Mouse (Mus musculus) kidney, embryonic 14.5 days (tissue): ENCODE measurements around the gene Olfr1277. TPM values are rescaled to one million over a fixed set of nuclear protein-coding genes. Genes with fewer than 3 reads are reported as not detected.

Experiments
- ATAC-seq: fragments of 200-750 bp; cut with Nextera tagmentation; 2 replicates; pipeline ENCODE4 v1.8.0; 2017; ENCODE audit warnings: moderate number of reproducible peaks, mild to moderate bottlenecking, moderate TSS enrichment, moderate library complexity; ENCODE audit not compliant: low FRiP score, low TSS enrichment
- H3K27ac ChIP-seq: fragments of 300-500 bp; sonication (generic); 2 replicates; pipeline ENCODE4 v1.5.1; 2014; ENCODE audit warnings: low read depth, mild to moderate bottlenecking, low read length, moderate library complexity, mixed read lengths
- H3K27me3 ChIP-seq: fragments of 300-500 bp; sonication (generic); 2 replicates; pipeline ENCODE4 v1.6.1; 2014; ENCODE audit warnings: mild to moderate bottlenecking, low read length; ENCODE audit not compliant: control insufficient read depth, insufficient read depth
- H3K36me3 ChIP-seq: fragments of 300-500 bp; sonication (generic); 2 replicates; pipeline ENCODE4 v1.6.1; 2014; ENCODE audit warnings: low read length, mixed read lengths; ENCODE audit not compliant: control insufficient read depth, insufficient read depth
- H3K4me1 ChIP-seq: fragments of 300-500 bp; sonication (generic); 2 replicates; pipeline ENCODE4 v1.6.1; 2014; ENCODE audit warnings: low read length, mixed read lengths; ENCODE audit not compliant: control insufficient read depth, insufficient read depth
- H3K4me2 ChIP-seq: fragments of 300-500 bp; sonication (generic); replicated peaks from 2 replicates; pipeline ENCODE4 v1.6.1; 2014; ENCODE audit warnings: low read depth, mild to moderate bottlenecking, low read length
- H3K4me3 ChIP-seq: fragments of 300-500 bp; sonication (generic); 2 replicates; pipeline ENCODE4 v1.5.1; 2014; ENCODE audit warnings: mild to moderate bottlenecking, low read length
- H3K9ac ChIP-seq: fragments of 300-500 bp; sonication (generic); 2 replicates; pipeline ENCODE4 v1.6.1; 2014; ENCODE audit warnings: low read depth, mild to moderate bottlenecking, low read length, moderate library complexity
- H3K9me3 ChIP-seq: fragments of 300-500 bp; sonication (generic); 2 replicates; pipeline ENCODE4 v1.6.1; 2016; ENCODE audit warnings: low read length; ENCODE audit not compliant: control insufficient read depth
- WGBS: fragments of 180-500 bp; shearing (Covaris S2); extraction: QIAGEN DNeasy Blood & Tissue Kit; methylation state at CpG from one replicate; pipeline ENCODE4 v1.1.7; 2014; 5-methylcytosine and 5-hydroxymethylcytosine counted together
- polyA plus RNA-seq: library from polyadenylated mRNA; unstranded; fragments of >200 nt; fragmentation: Nextera tagmentation; extraction: Ambion mirVana; gene quantifications from 2 replicates; pipeline ENCODE4 v1.2.1, GENCODE M21; 2014

Olfr1277 gene
- polyA plus RNA-seq: not detected in 2 replicates

DNA sequence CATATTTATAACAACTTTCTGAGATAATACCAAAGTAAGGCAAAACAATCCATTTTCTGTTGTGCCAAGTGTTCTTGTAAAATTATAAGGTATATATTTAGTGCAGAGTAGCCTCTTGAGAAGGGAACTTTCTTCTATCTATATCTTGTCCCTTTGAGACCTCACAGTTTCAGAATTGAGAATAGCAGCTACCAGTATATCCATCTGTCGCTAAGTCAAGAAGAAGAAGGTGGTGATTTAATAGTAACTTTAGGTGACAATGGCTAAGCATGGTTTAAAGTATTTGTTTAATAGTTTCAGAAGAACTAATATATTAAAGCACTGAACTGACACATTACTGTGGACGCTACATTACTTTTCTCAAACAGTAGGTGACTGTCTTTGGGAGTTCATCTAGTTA, at the start of gene Olfr1277:
Gene Olfr1277, minus strand, starts transcription at position 101 of the 400 bp plus-strand sequence.
- Histone ChIP-seq H3K9me3 (no peaks in the 10 kb centered on the region), H3K27ac (no peak within 1 kb of the TSS), H3K4me2 (no peak within 1 kb of the TSS), H3K36me3 (no peaks in the 10 kb centered on the region), H3K9ac (no peak within 1 kb of the TSS), H3K4me3 (no peak within 1 kb of the TSS), H3K4me1 (no peaks in the 10 kb centered on the region), H3K27me3 (no peaks in the 10 kb centered on the region)
- no peak for ATAC-seq
- WGBS: 72% methylated on average over 2 of the region's 2 CpGs

GRCm38 (mm10) chr2:111313717-111314116, 39.8 kb upstream of the Olfr1277 start, which contains the start of gene Olfr1280:
Gene Olfr1280, plus strand, starts transcription at chr2:111314017.
- H3K27me3 ChIP-seq: no peaks in the 10 kb centered on the region
- H3K27ac ChIP-seq: no peak within 1 kb of the TSS
- H3K36me3 ChIP-seq: no peaks in the 10 kb centered on the region
- ATAC-seq: no peak
- H3K4me3 ChIP-seq: no peak within 1 kb of the TSS
- H3K9me3 ChIP-seq: no peaks in the 10 kb centered on the region
- H3K9ac ChIP-seq: no peak within 1 kb of the TSS
- H3K4me2 ChIP-seq: no peak within 1 kb of the TSS
- no peaks in the 10 kb centered on the region for H3K4me1 ChIP-seq

GRCm38 (mm10) chr2:111300374-111300773, 26.5 kb upstream of the Olfr1277 start, which contains the start of gene Olfr1279:
Gene Olfr1279, plus strand, starts transcription at chr2:111300635.
- Histone ChIP-seq H3K4me2 (no peak within 1 kb of the TSS), H3K4me3 (no peak within 1 kb of the TSS), H3K27me3 (no peaks in the 10 kb centered on the region), H3K27ac (no peak within 1 kb of the TSS), H3K9me3 (no peaks in the 10 kb centered on the region), H3K9ac (no peak within 1 kb of the TSS), H3K4me1 (no peaks in the 10 kb centered on the region), H3K36me3 (no peaks in the 10 kb centered on the region)
- ATAC-seq: no peak

GRCm38 (mm10) chr2:111298541-111298940, 24.6 kb upstream of the Olfr1277 start:
- Histone ChIP-seq H3K9me3 (no peaks in the 10 kb centered on the region), H3K4me1 (no peaks in the 10 kb centered on the region), H3K4me3 (no peak overlapping the region), H3K27ac (no peak overlapping the region), H3K27me3 (no peaks in the 10 kb centered on the region), H3K36me3 (no peaks in the 10 kb centered on the region), H3K4me2 (no peak overlapping the region), H3K9ac (no peak overlapping the region)
- no peak for ATAC-seq

- Histone ChIP-seq H3K27ac (no peak within 1 kb of the TSS), H3K9me3 (no peaks in the 10 kb centered on the region), H3K9ac (no peak within 1 kb of the TSS), H3K4me2 (no peak within 1 kb of the TSS), H3K4me1 (no peaks in the 10 kb centered on the region), H3K27me3 (no peaks in the 10 kb centered on the region), H3K4me3 (no peak within 1 kb of the TSS), H3K36me3 (no peaks in the 10 kb centered on the region)
- no peak for ATAC-seq
These were observed 15.9 kb upstream of the Olfr1277 start, which contains the start of gene Olfr1278 for GRCm38 (mm10) chr2:111289836-111290235. Gene Olfr1278, plus strand, starts transcription at chr2:111290136.

GRCm38 (mm10) chr2:111254216-111254615, 19.7 kb downstream of the Olfr1277 start, which contains the start of gene Olfr1276:
Gene Olfr1276, plus strand, starts transcription at chr2:111254516.
- ATAC-seq: no peak

DNA sequence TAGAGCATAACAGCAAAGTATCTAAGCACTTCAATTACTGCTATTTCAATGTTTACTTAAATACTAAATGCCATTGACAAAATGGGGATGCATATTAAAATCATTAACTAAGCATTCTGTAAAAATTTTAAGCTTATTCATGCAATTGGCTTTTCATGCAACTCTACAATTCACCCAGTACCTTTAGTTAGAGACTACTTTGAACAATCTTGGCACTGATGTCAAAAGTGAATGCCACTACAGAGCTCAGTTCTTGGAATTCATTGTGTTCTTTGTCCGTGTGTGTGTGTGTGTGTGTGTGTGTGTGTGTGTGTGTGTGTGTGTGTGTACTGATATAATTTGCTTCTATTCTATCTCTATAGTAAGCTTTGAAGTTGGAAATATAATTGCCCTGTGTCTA, 38.7 kb downstream of the Olfr1277 start, which contains the start of gene Olfr1275:
Gene Olfr1275, minus strand, starts transcription at position 101 of the 400 bp plus-strand sequence.
- no peaks in the 10 kb centered on the region for H3K27me3 ChIP-seq
- H3K9me3 ChIP-seq: no peaks in the 10 kb centered on the region
- no peak within 1 kb of the TSS for H3K4me3 ChIP-seq
- no peaks in the 10 kb centered on the region for H3K4me1 ChIP-seq
- H3K9ac ChIP-seq: no peak within 1 kb of the TSS
- WGBS: 88% methylated on average over 1 of the region's 1 CpGs
- H3K4me2 ChIP-seq: no peak within 1 kb of the TSS
- H3K27ac ChIP-seq: no peak within 1 kb of the TSS
- no peaks in the 10 kb centered on the region for H3K36me3 ChIP-seq
- no peak for ATAC-seq

More at GRCm38 (mm10) chr2:111254216-111254615, 19.7 kb downstream of the Olfr1277 start, which contains the start of gene Olfr1276:
- no peak within 1 kb of the TSS for H3K27ac ChIP-seq
- H3K27me3 ChIP-seq: no peaks in the 10 kb centered on the region
- H3K36me3 ChIP-seq: no peaks in the 10 kb centered on the region
- no peak within 1 kb of the TSS for H3K4me3 ChIP-seq
- no peak within 1 kb of the TSS for H3K9ac ChIP-seq
- H3K4me1 ChIP-seq: no peaks in the 10 kb centered on the region
- H3K9me3 ChIP-seq: no peaks in the 10 kb centered on the region
- no peak within 1 kb of the TSS for H3K4me2 ChIP-seq

DNA sequence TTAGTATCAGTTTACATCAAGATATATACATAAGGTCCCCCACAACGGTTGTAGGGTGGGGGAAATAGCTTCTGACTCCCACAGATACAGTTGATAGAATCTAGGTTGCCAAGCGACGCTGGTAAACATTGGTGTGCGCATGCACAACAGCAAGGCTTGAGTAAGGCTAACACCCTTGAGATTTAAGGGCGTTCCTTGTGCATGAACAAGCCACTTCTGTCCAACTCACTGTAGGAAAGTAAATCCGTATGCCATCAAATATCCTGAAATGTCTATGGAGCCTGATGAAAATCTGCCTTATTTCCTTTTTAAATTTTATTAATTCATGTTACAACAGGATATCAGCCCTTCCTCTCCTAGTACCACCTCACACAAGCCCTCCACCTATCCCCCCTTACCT, 44.4 kb downstream of the Olfr1277 start, which contains the start of gene 4930430A15Rik:
Gene 4930430A15Rik, minus strand, starts transcription at position 101 of the 400 bp plus-strand sequence.
- WGBS: 86% methylated on average over 6 of the region's 6 CpGs
- H3K27me3 ChIP-seq: no peaks in the 10 kb centered on the region
- no peak within 1 kb of the TSS for H3K4me2 ChIP-seq
- no peaks in the 10 kb centered on the region for H3K9me3 ChIP-seq
- H3K4me1 ChIP-seq: no peaks in the 10 kb centered on the region
- no peak within 1 kb of the TSS for H3K4me3 ChIP-seq
- no peak for ATAC-seq
- no peaks in the 10 kb centered on the region for H3K36me3 ChIP-seq
- no peak within 1 kb of the TSS for H3K27ac ChIP-seq
- H3K9ac ChIP-seq: no peak within 1 kb of the TSS
